Mouse (Mus musculus): ENCODE results near the gene Slc12a9. TPM values are rescaled to one million over a fixed set of nuclear protein-coding genes. Genes with fewer than 3 reads are reported as not detected.

Slc12a9 gene
- total and polyA plus RNA-seq, 2 experiments = 4.7 to 20.3 TPM

DNA sequence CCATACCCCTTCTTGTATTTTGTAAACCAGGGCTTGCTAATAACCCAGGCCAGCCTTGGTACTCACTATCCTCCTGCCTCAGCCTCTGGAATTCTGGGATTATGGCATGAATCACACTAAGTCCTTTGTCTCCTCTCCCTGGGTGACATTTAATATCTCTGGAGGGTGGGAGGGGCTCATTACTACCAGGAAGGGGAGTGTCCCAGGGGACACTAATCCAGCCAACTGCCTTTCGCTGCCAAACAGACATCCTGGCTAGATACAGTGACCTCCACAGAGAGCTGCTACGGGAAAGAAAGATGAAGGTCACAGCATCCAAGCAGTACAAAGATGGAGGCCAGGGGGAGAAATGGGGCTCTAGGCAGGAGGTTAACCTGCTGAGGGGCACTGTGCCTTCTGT is 42.2 kb upstream of the Slc12a9 start:
- H3K27me3 ChIP-seq (ENCODE audit: control insufficient read depth, insufficient read depth, low read length) = no peaks in the 10 kb centered on the region
- peak; percentile 51 for DNase-seq (ENCODE audit: extremely low read depth, low read depth, low spot score)
- peaks cover 13% of the 10 kb centered on the region for H3K36me3 ChIP-seq (ENCODE audit: control insufficient read depth, insufficient read depth, low read length)
- WGBS = 8% methylated on average over 2 of the region's 2 CpGs
- H3K4me3 ChIP-seq (ENCODE audit: insufficient read depth, low read depth, low read length) = no peak overlapping the region
- peaks cover 7% of the 10 kb centered on the region; the same call in 1 of the 2 replicates for H3K4me1 ChIP-seq (ENCODE audit: control insufficient read depth, insufficient read depth, low read length)
- H3K9ac ChIP-seq (ENCODE audit: low read depth, low read length) = no peak overlapping the region
- TF ChIP-seq POLR2A (IDR thresholded peaks at IDR 0.05; ENCODE audit: extremely low read depth, insufficient read depth, low read length) (no peak), CTCF (IDR thresholded peaks at IDR 0.05; ENCODE audit: low read depth, low read length) (no peak)
- H3K79me2 ChIP-seq (ENCODE audit: control insufficient read depth, insufficient read depth, low read length) = no peaks in the 10 kb centered on the region
- H3K27ac ChIP-seq (replicated peaks; ENCODE audit: insufficient read depth, low read depth, low read length) = peak overlapping the region; percentile 28; the same call in 1 of the 2 replicates

DNA sequence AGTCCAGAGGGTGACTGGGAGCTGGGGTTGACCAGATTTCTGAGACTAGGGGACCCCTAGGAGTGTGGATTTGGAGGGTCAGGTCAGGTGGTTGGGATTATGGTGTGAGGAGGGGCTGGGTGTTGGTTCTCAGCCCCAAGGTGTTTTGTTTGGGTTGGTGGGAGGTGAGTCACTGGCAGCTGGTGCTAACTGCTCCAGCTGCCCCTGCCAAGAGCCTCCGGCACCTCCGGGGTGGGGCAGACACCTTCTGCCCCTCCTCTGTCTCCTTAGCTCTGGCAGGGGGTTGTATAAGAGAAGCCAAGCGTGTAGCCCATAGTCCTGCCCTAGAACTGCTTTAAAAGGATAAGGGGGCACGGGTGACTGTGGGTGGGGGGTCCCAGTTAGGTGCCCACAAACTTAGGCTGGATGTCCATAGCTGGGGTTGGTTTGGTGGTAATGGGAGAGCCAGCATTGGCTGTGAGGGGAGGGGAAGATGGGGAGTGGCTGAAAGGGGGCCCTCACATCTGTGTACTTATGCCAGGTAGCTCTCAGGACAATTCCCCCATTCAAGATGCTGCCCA is 41.2 kb upstream of the Slc12a9 start:
- TF ChIP-seq POLR2A (IDR thresholded peaks at IDR 0.05; ENCODE audit: extremely low read depth, insufficient read depth, low read length) = no peak
- TF ChIP-seq CTCF (IDR thresholded peaks at IDR 0.05; ENCODE audit: low read depth, low read length) = no peak
- DNase-seq (ENCODE audit: extremely low read depth, low read depth, low spot score) = no peak
- peaks cover 7% of the 10 kb centered on the region; the same call in 1 of the 2 replicates for H3K4me1 ChIP-seq (ENCODE audit: control insufficient read depth, insufficient read depth, low read length)
- H3K4me3 ChIP-seq (ENCODE audit: insufficient read depth, low read depth, low read length) = no peak overlapping the region
- H3K79me2 ChIP-seq (ENCODE audit: control insufficient read depth, insufficient read depth, low read length) = no peaks in the 10 kb centered on the region
- WGBS = 94% methylated on average over 4 of the region's 4 CpGs
- H3K36me3 ChIP-seq (ENCODE audit: control insufficient read depth, insufficient read depth, low read length) = peaks cover 21% of the 10 kb centered on the region
- H3K27ac ChIP-seq (replicated peaks; ENCODE audit: insufficient read depth, low read depth, low read length) = no peak overlapping the region
- no peak overlapping the region for H3K9ac ChIP-seq (ENCODE audit: low read depth, low read length)
- no peaks in the 10 kb centered on the region for H3K27me3 ChIP-seq (ENCODE audit: control insufficient read depth, insufficient read depth, low read length)

DNA sequence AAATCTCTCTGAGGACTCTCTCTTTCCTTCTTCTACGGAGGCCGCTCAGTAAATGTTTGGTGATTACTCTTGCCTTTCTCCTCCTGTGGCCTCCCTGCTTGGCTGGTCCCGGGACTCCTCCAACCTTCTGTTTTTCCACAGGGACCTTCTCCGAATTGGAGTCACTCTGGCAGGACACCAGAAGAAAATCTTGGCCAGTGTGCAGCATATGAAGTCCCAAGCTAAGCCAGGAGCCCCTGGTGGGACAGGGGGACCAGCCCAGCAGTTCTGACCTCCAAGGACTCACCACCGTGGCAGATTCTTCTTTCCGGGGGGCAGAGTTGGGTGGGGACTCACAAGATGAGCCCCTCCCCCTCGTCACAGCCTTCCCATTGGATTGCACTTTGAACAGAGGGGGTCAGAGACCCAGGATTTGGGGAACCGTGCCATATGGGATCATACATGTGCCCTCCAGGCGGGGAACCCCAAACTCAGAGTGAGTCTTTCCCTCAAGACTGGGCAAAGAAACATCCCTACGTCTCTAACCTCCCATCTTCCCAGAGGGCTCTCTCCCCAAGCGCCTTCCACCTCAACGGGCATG is 40.1 kb upstream of the Slc12a9 start:
- TF ChIP-seq POLR2A (IDR thresholded peaks at IDR 0.05; ENCODE audit: extremely low read depth, insufficient read depth, low read length) (no peak), CTCF (IDR thresholded peaks at IDR 0.05; ENCODE audit: low read depth, low read length) (no peak)
- H3K27ac ChIP-seq (replicated peaks; ENCODE audit: insufficient read depth, low read depth, low read length) = no peak overlapping the region
- peaks cover 31% of the 10 kb centered on the region for H3K36me3 ChIP-seq (ENCODE audit: control insufficient read depth, insufficient read depth, low read length)
- DNase-seq (ENCODE audit: extremely low read depth, low read depth, low spot score) = no peak
- H3K9ac ChIP-seq (ENCODE audit: low read depth, low read length) = no peak overlapping the region
- no peaks in the 10 kb centered on the region for H3K27me3 ChIP-seq (ENCODE audit: control insufficient read depth, insufficient read depth, low read length)
- no peak overlapping the region for H3K4me3 ChIP-seq (ENCODE audit: insufficient read depth, low read depth, low read length)
- H3K4me1 ChIP-seq (ENCODE audit: control insufficient read depth, insufficient read depth, low read length) = peaks cover 7% of the 10 kb centered on the region; the same call in 1 of the 2 replicates
- H3K79me2 ChIP-seq (ENCODE audit: control insufficient read depth, insufficient read depth, low read length) = no peaks in the 10 kb centered on the region
- WGBS = 76% methylated on average over 12 of the region's 12 CpGs

DNA sequence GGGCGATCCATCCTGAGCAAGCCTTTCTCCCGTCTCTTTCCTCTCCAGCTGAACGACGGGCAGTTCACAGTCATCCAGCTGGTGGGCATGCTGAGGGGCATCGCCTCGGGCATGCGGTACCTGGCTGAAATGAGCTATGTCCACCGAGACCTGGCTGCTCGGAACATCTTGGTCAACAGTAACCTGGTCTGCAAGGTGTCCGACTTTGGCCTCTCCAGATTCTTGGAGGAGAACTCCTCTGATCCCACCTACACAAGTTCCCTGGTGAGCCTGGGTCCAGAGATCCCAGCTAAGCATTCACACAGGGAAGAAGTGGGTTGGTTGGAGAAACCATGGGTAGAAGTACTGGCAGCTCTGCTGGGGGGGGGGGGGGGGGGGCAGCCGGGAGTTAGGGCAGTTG is 36.3 kb upstream of the Slc12a9 start:
- H3K36me3 ChIP-seq (ENCODE audit: control insufficient read depth, insufficient read depth, low read length) = peaks cover 61% of the 10 kb centered on the region
- no peak for DNase-seq (ENCODE audit: extremely low read depth, low read depth, low spot score)
- H3K4me3 ChIP-seq (ENCODE audit: insufficient read depth, low read depth, low read length) = no peak overlapping the region
- no peak for TF ChIP-seq POLR2A (IDR thresholded peaks at IDR 0.05; ENCODE audit: extremely low read depth, insufficient read depth, low read length)
- no peak for TF ChIP-seq CTCF (IDR thresholded peaks at IDR 0.05; ENCODE audit: low read depth, low read length)
- WGBS = 91% methylated on average over 10 of the region's 11 CpGs
- H3K27me3 ChIP-seq (ENCODE audit: control insufficient read depth, insufficient read depth, low read length) = no peaks in the 10 kb centered on the region
- H3K27ac ChIP-seq (replicated peaks; ENCODE audit: insufficient read depth, low read depth, low read length) = no peak overlapping the region
- no peak overlapping the region for H3K9ac ChIP-seq (ENCODE audit: low read depth, low read length)
- H3K79me2 ChIP-seq (ENCODE audit: control insufficient read depth, insufficient read depth, low read length) = no peaks in the 10 kb centered on the region
- H3K4me1 ChIP-seq (ENCODE audit: control insufficient read depth, insufficient read depth, low read length) = no peaks in the 10 kb centered on the region

DNA sequence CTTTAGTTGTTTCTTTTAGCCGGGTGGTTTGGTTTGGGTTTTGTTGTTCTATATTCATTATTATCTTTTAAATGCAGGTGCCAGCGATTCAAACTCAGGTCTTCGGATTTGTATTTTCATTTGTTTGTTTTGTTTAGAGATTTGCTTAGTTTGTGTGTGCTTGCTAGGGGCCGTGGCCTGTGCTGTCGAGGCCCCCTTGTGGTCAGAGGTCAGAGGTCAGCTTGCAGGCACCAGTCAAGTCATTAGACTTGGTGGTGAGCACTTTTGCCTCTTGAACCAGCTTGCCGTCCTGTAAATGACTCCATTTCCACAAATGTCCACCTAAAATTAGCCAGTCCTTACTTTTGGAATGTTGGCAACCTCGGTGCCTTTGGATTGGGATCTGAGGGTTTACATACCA is 25.0 kb upstream of the Slc12a9 start:
- Histone ChIP-seq H3K36me3 (ENCODE audit: control insufficient read depth, insufficient read depth, low read length) (peaks cover 34% of the 10 kb centered on the region), H3K79me2 (ENCODE audit: control insufficient read depth, insufficient read depth, low read length) (peaks cover 5% of the 10 kb centered on the region; the same call in 1 of the 2 replicates), H3K4me1 (ENCODE audit: control insufficient read depth, insufficient read depth, low read length) (peaks cover 2% of the 10 kb centered on the region; the same call in 1 of the 2 replicates), H3K27ac (replicated peaks; ENCODE audit: insufficient read depth, low read depth, low read length) (no peak overlapping the region), H3K27me3 (ENCODE audit: control insufficient read depth, insufficient read depth, low read length) (no peaks in the 10 kb centered on the region), H3K4me3 (ENCODE audit: insufficient read depth, low read depth, low read length) (no peak overlapping the region), H3K9ac (ENCODE audit: low read depth, low read length) (0 out of 2 replicates have a peak overlapping the region, but pooled peaks have one; percentile 6)
- no peak for DNase-seq (ENCODE audit: extremely low read depth, low read depth, low spot score)
- no peak for TF ChIP-seq POLR2A (IDR thresholded peaks at IDR 0.05; ENCODE audit: extremely low read depth, insufficient read depth, low read length)
- peak; percentile 65 for TF ChIP-seq CTCF (IDR thresholded peaks at IDR 0.05; ENCODE audit: low read depth, low read length)
- 29% methylated on average over 7 of the region's 7 CpGs for WGBS

DNA sequence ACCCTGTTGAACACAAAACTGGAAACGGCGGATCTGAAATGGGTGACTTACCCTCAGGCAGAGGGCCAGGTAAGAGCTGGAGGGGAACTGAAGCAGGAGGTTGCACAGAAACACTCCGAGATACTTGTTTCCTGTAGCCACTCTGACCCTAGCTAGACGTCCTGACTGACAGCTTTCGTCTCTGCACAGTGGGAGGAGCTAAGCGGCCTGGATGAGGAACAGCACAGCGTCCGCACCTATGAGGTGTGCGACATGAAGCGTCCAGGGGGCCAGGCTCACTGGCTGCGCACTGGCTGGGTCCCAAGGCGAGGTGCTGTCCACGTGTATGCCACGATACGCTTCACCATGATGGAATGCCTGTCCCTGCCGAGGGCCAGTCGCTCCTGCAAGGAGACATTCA is 20.7 kb upstream of the Slc12a9 start:
- no peak overlapping the region for H3K9ac ChIP-seq (ENCODE audit: low read depth, low read length)
- DNase-seq (ENCODE audit: extremely low read depth, low read depth, low spot score) = no peak
- TF ChIP-seq POLR2A (IDR thresholded peaks at IDR 0.05; ENCODE audit: extremely low read depth, insufficient read depth, low read length) (no peak), CTCF (IDR thresholded peaks at IDR 0.05; ENCODE audit: low read depth, low read length) (no peak)
- H3K36me3 ChIP-seq (ENCODE audit: control insufficient read depth, insufficient read depth, low read length) = peaks cover 8% of the 10 kb centered on the region; the same call in 1 of the 2 replicates
- no peak overlapping the region for H3K27ac ChIP-seq (replicated peaks; ENCODE audit: insufficient read depth, low read depth, low read length)
- no peaks in the 10 kb centered on the region for H3K27me3 ChIP-seq (ENCODE audit: control insufficient read depth, insufficient read depth, low read length)
- 82% methylated on average over 17 of the region's 17 CpGs for WGBS
- H3K4me3 ChIP-seq (ENCODE audit: insufficient read depth, low read depth, low read length) = peak overlapping the region; percentile 26; the same call in 1 of the 2 replicates
- H3K4me1 ChIP-seq (ENCODE audit: control insufficient read depth, insufficient read depth, low read length) = peaks cover 2% of the 10 kb centered on the region; the same call in 1 of the 2 replicates
- peaks cover 13% of the 10 kb centered on the region for H3K79me2 ChIP-seq (ENCODE audit: control insufficient read depth, insufficient read depth, low read length)

Data from liver, adult 2 months (tissue).